Mouse (Mus musculus) layer of hippocampus, adult 2 months (tissue): ENCODE results near the gene Cfap54. TPM values are rescaled to one million over a fixed set of nuclear protein-coding genes. Genes with fewer than 3 reads are reported as not detected.

ENCODE experiments used
- DNase-seq, 2 experiments: peaks; one replicate each; pipeline ENCODE4 v3.0.0; 2022; ENCODE audit warnings: low spot score in 2 of 2
- H3K27ac ChIP-seq: fragments of 200-600 bp; 2 replicates; pipeline ENCODE4 v1.8.1; 2022
- H3K4me3 ChIP-seq: fragments of 200-600 bp; 2 replicates; pipeline ENCODE4 v1.8.1; 2022; ENCODE audit warnings: mild to moderate bottlenecking
- CTCF ChIP-seq: fragments of 200-600 bp; conservative IDR thresholded peaks from 2 replicates; pipeline ENCODE4 v1.8.1; 2022; ENCODE audit warnings: antibody characterized with exemption, mild to moderate bottlenecking, moderate library complexity
- total RNA-seq, 2 experiments: library from RNA; stranded (reverse); gene quantifications; 2 replicates each; pipeline ENCODE4 v1.2.3; 2021

The Cfap54 gene
- total RNA-seq, 2 experiments from 2014 or later = 20.7 to 22.9 TPM

DNA sequence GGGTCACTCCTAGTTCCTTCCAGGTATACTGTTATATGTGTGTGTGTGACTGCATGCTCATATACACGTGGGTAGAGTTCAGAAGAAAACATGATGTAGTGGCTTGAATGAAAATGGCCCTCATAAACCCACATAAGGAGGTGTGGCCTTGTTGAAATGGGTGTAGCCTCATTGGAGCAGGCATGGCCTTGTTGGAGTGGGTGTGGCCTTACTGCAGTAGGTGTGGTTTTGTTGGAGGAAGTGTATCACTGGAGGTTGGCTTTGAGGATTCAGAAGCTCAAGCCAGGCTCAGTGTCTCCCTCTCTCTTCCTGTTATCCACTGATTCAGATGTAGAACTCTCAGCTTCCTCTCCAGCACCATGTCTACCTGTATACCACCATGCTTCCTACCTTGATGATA, 33.4 kb upstream of the Cfap54 start:
- TF ChIP-seq CTCF = no peak
- no peak for DNase-seq
- Histone ChIP-seq H3K4me3 (no peak overlapping the region), H3K27ac (no peak overlapping the region)

GRCm38 (mm10) chr10:93113968-93114367, 32.5 kb upstream of the Cfap54 start:
- no peak overlapping the region for H3K27ac ChIP-seq
- no peak for TF ChIP-seq CTCF
- no peak for DNase-seq
- no peak overlapping the region for H3K4me3 ChIP-seq

- DNase-seq = no peak
- no peak for TF ChIP-seq CTCF
- Histone ChIP-seq H3K27ac (no peak overlapping the region), H3K4me3 (no peak overlapping the region)
These were observed 30.6 kb upstream of the Cfap54 start for GRCm38 (mm10) chr10:93112021-93112420.

DNA sequence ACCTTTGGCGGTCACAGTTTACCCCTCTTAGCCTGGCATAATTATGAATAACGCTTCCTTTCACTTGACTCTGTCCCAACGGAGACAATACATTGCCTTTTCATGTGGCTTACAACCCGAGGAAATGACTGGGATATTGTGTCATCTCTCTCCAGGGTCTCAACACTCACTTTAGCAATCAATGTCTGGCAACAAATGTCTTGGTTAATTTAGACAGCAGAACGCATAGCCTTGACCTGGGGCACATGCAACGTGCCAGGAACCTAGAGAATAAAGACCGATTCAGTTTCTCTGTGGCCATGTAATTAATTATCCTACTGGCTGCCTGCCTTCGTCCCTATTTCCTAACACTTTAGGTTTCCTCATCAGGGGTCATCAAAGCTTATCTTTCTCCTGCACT, 30.0 kb upstream of the Cfap54 start:
- Histone ChIP-seq H3K27ac (no peak overlapping the region), H3K4me3 (no peak overlapping the region)
- DNase-seq = no peak
- TF ChIP-seq CTCF = no peak

- DNase-seq = no peak
- Histone ChIP-seq H3K27ac (peak overlapping the region; percentile 49), H3K4me3 (no peak overlapping the region)
- no peak for TF ChIP-seq CTCF
These were observed 23.9 kb upstream of the Cfap54 start for GRCm38 (mm10) chr10:93105358-93105757.

- H3K27ac ChIP-seq = peak overlapping the region; percentile 91
- TF ChIP-seq CTCF = no peak
- H3K4me3 ChIP-seq = no peak overlapping the region
- peak; percentile 68 to 82 for DNase-seq
These were observed 22.9 kb upstream of the Cfap54 start for GRCm38 (mm10) chr10:93104357-93104756.

GRCm38 (mm10) chr10:93103676-93104075, 22.3 kb upstream of the Cfap54 start:
- TF ChIP-seq CTCF = no peak
- peak; percentile 39 to 40 for DNase-seq
- no peak overlapping the region; the same call in 1 of the 2 replicates for H3K4me3 ChIP-seq
- H3K27ac ChIP-seq = peak overlapping the region; percentile 91

DNA sequence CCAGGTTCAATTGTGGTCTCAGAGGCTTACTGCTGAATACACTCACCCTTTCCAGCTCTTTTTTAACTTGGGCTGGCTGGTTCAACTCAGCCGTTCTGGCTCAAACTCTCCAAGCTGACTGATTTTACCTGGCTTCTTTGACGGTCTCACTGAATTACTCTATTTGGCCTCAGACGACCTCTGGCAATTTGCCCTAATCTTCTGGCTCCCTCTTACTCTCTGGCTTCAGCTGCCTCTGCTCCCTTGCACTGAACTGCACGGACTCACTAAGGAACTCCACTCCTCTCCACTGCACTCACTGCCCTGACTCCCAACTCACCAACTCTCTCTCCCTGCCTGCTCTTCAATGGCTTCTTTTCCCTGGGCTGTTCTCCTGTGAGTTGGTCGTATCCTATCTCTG, 20.9 kb upstream of the Cfap54 start:
- Histone ChIP-seq H3K27ac (no peak overlapping the region), H3K4me3 (no peak overlapping the region)
- TF ChIP-seq CTCF = no peak
- DNase-seq = no peak

DNA sequence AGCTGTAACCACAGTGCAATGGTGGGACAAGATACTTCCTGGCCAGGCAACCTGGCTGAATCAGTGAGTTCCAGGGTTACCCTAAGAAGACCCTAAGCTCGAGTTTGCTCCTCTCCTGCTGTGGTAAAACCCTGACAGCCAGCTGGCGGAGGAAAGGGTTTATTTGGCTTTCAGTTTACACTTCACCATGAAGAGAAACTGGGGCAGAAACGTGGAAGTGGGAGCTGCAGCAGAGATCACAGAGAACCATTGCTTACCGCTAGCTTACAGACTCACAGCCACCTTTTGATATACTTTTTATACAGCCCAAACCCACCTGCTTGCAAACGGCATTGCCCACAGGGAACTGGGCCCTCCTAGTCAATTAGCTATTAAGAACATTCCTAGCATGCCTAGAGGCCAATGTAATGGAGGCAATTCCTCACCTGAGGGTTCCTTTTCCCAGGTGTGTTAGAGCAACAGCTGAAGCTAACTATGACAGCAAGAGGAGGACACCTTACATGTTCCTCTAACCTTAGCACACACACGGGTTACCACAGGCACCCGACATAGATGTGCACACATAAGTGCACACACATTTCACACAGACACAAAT, 16.9 kb upstream of the Cfap54 start:
- no peak overlapping the region for H3K4me3 ChIP-seq
- DNase-seq = no peak
- H3K27ac ChIP-seq = no peak overlapping the region
- TF ChIP-seq CTCF = no peak

DNA sequence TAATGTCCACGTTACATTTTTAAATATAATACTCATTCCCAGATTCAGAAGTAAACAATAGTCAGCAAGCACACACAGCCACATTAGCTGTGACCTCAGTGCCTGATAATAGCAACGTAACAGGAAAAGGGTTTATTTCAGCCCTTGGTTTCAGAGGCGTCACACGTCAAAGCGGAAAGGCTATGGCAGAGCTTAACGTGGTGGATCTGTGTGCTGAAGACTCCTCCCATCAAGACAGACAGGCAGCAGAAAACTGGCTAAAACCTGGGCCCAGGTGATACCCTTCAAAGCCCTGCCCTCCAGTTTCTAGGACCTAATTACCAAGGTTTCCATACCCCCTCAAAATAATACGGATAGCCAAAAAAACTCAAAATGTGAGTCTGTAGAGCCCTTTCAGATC, 16.0 kb upstream of the Cfap54 start:
- TF ChIP-seq CTCF = no peak
- Histone ChIP-seq H3K27ac (no peak overlapping the region), H3K4me3 (no peak overlapping the region)
- no peak for DNase-seq

GRCm38 (mm10) chr10:93095827-93096226, 14.4 kb upstream of the Cfap54 start:
- DNase-seq = no peak
- Histone ChIP-seq H3K27ac (no peak overlapping the region), H3K4me3 (no peak overlapping the region)
- no peak for TF ChIP-seq CTCF

- no peak for TF ChIP-seq CTCF
- H3K4me3 ChIP-seq = no peak overlapping the region
- no peak for DNase-seq
- H3K27ac ChIP-seq = no peak overlapping the region
These were observed 13.7 kb upstream of the Cfap54 start for GRCm38 (mm10) chr10:93094957-93095580.

DNA sequence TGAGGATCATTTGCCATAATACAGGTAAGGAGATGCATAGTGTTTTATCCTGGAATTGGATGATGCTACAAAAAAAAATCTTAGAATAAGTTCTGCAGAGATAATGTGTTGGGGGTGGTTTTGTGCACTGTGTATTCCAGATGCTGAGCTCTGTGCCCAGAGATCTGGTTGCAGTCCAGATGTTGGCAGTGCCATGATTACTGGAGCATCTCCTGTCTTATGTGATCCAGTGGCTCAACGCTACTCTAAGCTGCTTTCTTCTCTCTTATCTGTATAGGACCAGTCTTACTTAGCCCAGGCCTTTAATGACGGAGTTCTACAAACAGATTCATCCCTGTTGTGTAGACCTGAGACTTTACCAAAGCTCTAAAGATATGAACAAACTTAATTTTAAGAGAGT, 10.5 kb upstream of the Cfap54 start:
- Histone ChIP-seq H3K4me3 (no peak overlapping the region), H3K27ac (no peak overlapping the region)
- DNase-seq = no peak
- TF ChIP-seq CTCF = no peak

GRCm38 (mm10) chr10:93090241-93090640, 8.8 kb upstream of the Cfap54 start:
- Histone ChIP-seq H3K4me3 (no peak overlapping the region), H3K27ac (no peak overlapping the region)
- no peak for TF ChIP-seq CTCF
- DNase-seq = no peak
